Mouse (Mus musculus) thymus, adult 2 months (tissue): ENCODE data around the gene Adora2a.

Experiments used
- CTCF ChIP-seq: fragments of 200-500 bp; IDR thresholded peaks from 2 replicates; pipeline ENCODE4 v1.5.1; 2012; ENCODE audit warnings: mild to moderate bottlenecking, control low read depth, low read length, moderate library complexity, borderline replicate concordance; ENCODE audit not compliant: control insufficient read depth, poor library complexity, insufficient read depth; ENCODE audit errors: extremely low read depth
- POLR2A ChIP-seq: fragments of 200-500 bp; IDR thresholded peaks from 2 replicates; pipeline ENCODE4 v1.6.1; 2012; ENCODE audit warnings: mild to moderate bottlenecking, low read length, control low read depth, moderate library complexity; ENCODE audit not compliant: control insufficient read depth, poor library complexity, insufficient read depth; ENCODE audit errors: extremely low read depth

GRCm38 (mm10) chr10:75289392-75289791, 27.3 kb upstream of the Adora2a start:
- TF ChIP-seq CTCF: no peak
- no peak for TF ChIP-seq POLR2A
